Mouse (Mus musculus): ENCODE results near the gene Sumo1. TPM values are rescaled to one million over a fixed set of nuclear protein-coding genes. Genes with fewer than 3 reads are reported as not detected.

The Sumo1 gene
- total and polyA plus RNA-seq, 3 experiments, result 122 to 505 (median 296) TPM

GRCm38 (mm10) chr1:59594586-59595266 is 75.9 kb downstream of the Sumo1 start:
- DNase-seq (ENCODE audit: extremely low read depth), result no peak
- peaks cover 22 to 25% of the 10 kb centered on the region in 2 experiments for H3K4me1 ChIP-seq (ENCODE audit: control insufficient read depth in 1 of 2, insufficient read depth in 2 of 2)
- H3K27me3 ChIP-seq (replicated peaks), result no peaks in the 10 kb centered on the region
- TF ChIP-seq MXI1 (IDR thresholded peaks at IDR 0.05; ENCODE audit: low read depth, low read length) (no peak; the same call in 1 of the 2 replicates), NRF1 (IDR thresholded peaks at IDR 0.05; ENCODE audit: low read depth, low read length) (0 out of 2 replicates have a peak, but pooled peaks have one; percentile 31), MYC (IDR thresholded peaks at IDR 0.05; ENCODE audit: low read depth, low read length) (peak; percentile 45; the same call in 1 of the 2 replicates), UBTF (IDR thresholded peaks at IDR 0.05; ENCODE audit: low read depth, low read length) (no peak), TCF12 (IDR thresholded peaks at IDR 0.05; ENCODE audit: low read depth, low read length) (0 out of 2 replicates have a peak, but pooled peaks have one; percentile 51), JUND (conservative IDR thresholded peaks at IDR 0.05; ENCODE audit: low read depth, low read length) (no peak), MAZ (IDR thresholded peaks at IDR 0.05; ENCODE audit: low read depth, low read length) (no peak), TBP (conservative IDR thresholded peaks at IDR 0.05; ENCODE audit: low read depth, low read length) (no peak), RAD21 (IDR thresholded peaks at IDR 0.05; ENCODE audit: low read depth, low read length) (no peak), IRF4 (IDR thresholded peaks at IDR 0.05; ENCODE audit: low read depth, low read length) (no peak), POLR2A (IDR thresholded peaks at IDR 0.05; ENCODE audit: low read depth, low read length) (peak; percentile 33; the same call in 1 of the 2 replicates), GABPA (IDR thresholded peaks at IDR 0.05; ENCODE audit: insufficient replicate concordance, low read depth, low read length) (no peak), MAFK (IDR thresholded peaks at IDR 0.05; ENCODE audit: insufficient replicate concordance, low read length) (no peak), EP300 (IDR thresholded peaks at IDR 0.05; ENCODE audit: low read length) (no peak), MAX (IDR thresholded peaks at IDR 0.05; ENCODE audit: low read length) (no peak), HCFC1 (IDR thresholded peaks at IDR 0.05; ENCODE audit: low read depth, low read length) (no peak), NELFE (IDR thresholded peaks at IDR 0.05; ENCODE audit: low read depth, low read length) (0 out of 2 replicates have a peak, but pooled peaks have one; percentile 34), ZKSCAN1 (IDR thresholded peaks at IDR 0.05; ENCODE audit: borderline replicate concordance, low read depth, low read length) (no peak), PAX5 (IDR thresholded peaks at IDR 0.05; ENCODE audit: low read length) (no peak), USF2 (conservative IDR thresholded peaks at IDR 0.05; ENCODE audit: low read depth, low read length) (no peak), JUN (IDR thresholded peaks at IDR 0.05; ENCODE audit: insufficient read depth, low read depth, low read length) (no peak), E2F4 (IDR thresholded peaks at IDR 0.05; ENCODE audit: insufficient replicate concordance, low read depth, low read length) (no peak), KAT2A (IDR thresholded peaks at IDR 0.05; ENCODE audit: insufficient replicate concordance, low read length) (no peak), CHD1 (IDR thresholded peaks at IDR 0.05; ENCODE audit: low read depth, low read length) (no peak)
- peak overlapping the region; percentile 83 for H3K27ac ChIP-seq (ENCODE audit: insufficient read depth, low read depth)
- H3K4me3 ChIP-seq (replicated peaks in 1 of 3; ENCODE audit: low read depth in 2 of 3, low read length in 2 of 3, poor library complexity in 1 of 3), result peak overlapping the region in 2 of 3 experiments; percentile 51 to 57
- H3K9ac ChIP-seq (ENCODE audit: insufficient read depth, low read depth), result peak overlapping the region; percentile 79
- peak overlapping the region; percentile 80 for H3K4me2 ChIP-seq (ENCODE audit: insufficient read depth, low read depth, poor library complexity, severe bottlenecking)
- H3K36me3 ChIP-seq (replicated peaks in 1 of 2; ENCODE audit: control insufficient read depth in 1 of 2, insufficient read depth in 1 of 2, low read length in 1 of 2), result no peaks in the 10 kb centered on the region
- dilution Hi-C loops (cut with MboI; ENCODE audit: extremely low pct_ligation_motif_present, extremely low pct_unique_long_range_greater_than_20kb, low sequenced_read_pairs), result no loop called here
- no peaks in the 10 kb centered on the region for H3K9me3 ChIP-seq (replicated peaks; ENCODE audit: low read length)
- H3K79me2 ChIP-seq (replicated peaks; ENCODE audit: control insufficient read depth, extremely low read depth, insufficient read depth, poor library complexity, severe bottlenecking), result no peaks in the 10 kb centered on the region; the same call in 1 of the 2 replicates
- in situ Hi-C loops (cut with MboI; ENCODE audit: low pct_ligation_motif_present, low pct_unique_long_range_greater_than_20kb, low sequenced_read_pairs), result no loop called here
